Mouse (Mus musculus) spleen, adult 12 weeks (tissue): ENCODE results near the gene Trim38.

Experiments used
- DNase-seq: peaks from one replicate; pipeline ENCODE4 v3.0.0; 2022; ENCODE audit warnings: low spot score

The Trim38 gene

GRCm38 (mm10) chr13:23761871-23762821 lies 7.6 kb upstream of the Trim38 start, which contains the start of gene Hist1h3a:
Gene Hist1h3a, minus strand, starts transcription at chr13:23762386.
- peak; percentile 74 for DNase-seq

GRCm38 (mm10) chr13:23763242-23763585 lies 6.5 kb upstream of the Trim38 start:
- no peak for DNase-seq

- peak; percentile 92 for DNase-seq
Observed at GRCm38 (mm10) chr13:23763586-23764323, 6.0 kb upstream of the Trim38 start, which contains the start of gene Hist1h1a. Gene Hist1h1a, plus strand, starts transcription at chr13:23763666.

GRCm38 (mm10) chr13:23764324-23765171 lies 5.2 kb upstream of the Trim38 start:
- DNase-seq = no peak

GRCm38 (mm10) chr13:23765172-23765513 lies 4.6 kb upstream of the Trim38 start:
- DNase-seq = no peak

GRCm38 (mm10) chr13:23766772-23767171 lies 2.9 kb upstream of the Trim38 start:
- DNase-seq = no peak

- DNase-seq = no peak
Observed at GRCm38 (mm10) chr13:23768834-23769397, 797 bp upstream of the Trim38 start.

- DNase-seq = no peak
Observed at GRCm38 (mm10) chr13:23772561-23773313, 3.0 kb downstream of the Trim38 start.

- DNase-seq = no peak
Observed at GRCm38 (mm10) chr13:23778339-23778738, 8.6 kb downstream of the Trim38 start.

GRCm38 (mm10) chr13:23779025-23779424 lies 9.3 kb downstream of the Trim38 start:
- no peak for DNase-seq

- no peak for DNase-seq
Observed at GRCm38 (mm10) chr13:23792520-23792919, 22.8 kb downstream of the Trim38 start.

- DNase-seq = no peak
Observed at GRCm38 (mm10) chr13:23799405-23799804, 29.7 kb downstream of the Trim38 start.

GRCm38 (mm10) chr13:23804532-23804931 lies 34.8 kb downstream of the Trim38 start:
- no peak for DNase-seq

GRCm38 (mm10) chr13:23806422-23807052 lies 36.8 kb downstream of the Trim38 start, which contains the start of gene Slc17a2:
Gene Slc17a2, plus strand, starts transcription at chr13:23806993.
- no peak for DNase-seq

GRCm38 (mm10) chr13:23816148-23816547 lies 46.4 kb downstream of the Trim38 start:
- DNase-seq = no peak

GRCm38 (mm10) chr13:23820179-23820940 lies 50.6 kb downstream of the Trim38 start:
- no peak for DNase-seq

GRCm38 (mm10) chr13:23822213-23822612 lies 52.5 kb downstream of the Trim38 start:
- DNase-seq = no peak

GRCm38 (mm10) chr13:23826606-23827005 lies 56.9 kb downstream of the Trim38 start:
- DNase-seq = no peak

- peak; percentile 6 for DNase-seq
Observed at GRCm38 (mm10) chr13:23833053-23833452, 63.3 kb downstream of the Trim38 start.

GRCm38 (mm10) chr13:23834836-23835235 lies 65.1 kb downstream of the Trim38 start:
- no peak for DNase-seq
